In the genomic region with DNA sequence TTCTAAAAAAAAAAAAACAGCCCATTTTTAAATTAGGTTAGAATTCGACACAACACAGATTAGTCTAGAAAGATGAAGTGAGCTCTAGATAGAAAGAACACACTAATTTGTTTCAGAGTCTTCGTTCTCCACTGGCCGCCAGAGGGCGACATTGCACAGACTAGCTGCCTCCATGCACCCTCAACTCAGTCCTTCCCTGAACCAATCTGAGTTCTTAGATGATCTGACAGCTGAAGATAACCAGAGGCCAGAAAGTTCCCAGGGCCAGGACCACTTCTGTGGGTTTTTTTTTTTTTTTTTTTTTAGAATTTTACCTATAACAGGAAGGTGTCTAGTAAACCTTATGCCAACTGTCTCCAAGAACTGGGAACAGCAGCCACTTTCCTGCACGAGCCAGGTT, we compare ENCODE assay signal across 7 mouse cellular contexts.
DNase-seq lines count a peak whose midpoint lies in the region; ATAC-seq and TF ChIP-seq lines count a peak whose summit lies in the region.
"Not testable (repeated sequence)": the region's sequence is repeated elsewhere in the genome, so short reads cannot be mapped to it uniquely, and the experiment has no call there.

No protein-coding gene starts in this region.

- 29% methylated on average over 5 of the region's 5 CpGs for WGBS in hindbrain, postnatal 0 days
- WGBS in lung, postnatal 0 days = 31% methylated on average over 5 of the region's 5 CpGs

- not testable (repeated sequence) for H3K27me3 ChIP-seq in hindbrain, postnatal 0 days (ENCODE audit: insufficient read depth, low read length); lung, postnatal 0 days (replicated peaks; ENCODE audit: insufficient read depth, low read length)

- peak; percentile 56 for ATAC-seq in activated CD4-positive, CD25-positive, alpha-beta regulatory T cell, adult 4 months
- ATAC-seq in hindbrain, postnatal 0 days; lung, postnatal 0 days: not testable (repeated sequence)

- not testable (repeated sequence) for H3K4me1 ChIP-seq in hindbrain, postnatal 0 days (ENCODE audit: insufficient read depth, low read length); lung, postnatal 0 days (ENCODE audit: insufficient read depth, low read depth, low read length)

- not testable (repeated sequence) for TF ChIP-seq EP300 in lung, postnatal 0 days (IDR thresholded peaks at IDR 0.05)

- not testable (repeated sequence) for H3K9ac ChIP-seq in hindbrain, postnatal 0 days (replicated peaks; ENCODE audit: low read length); lung, postnatal 0 days (replicated peaks; ENCODE audit: low read depth)

- DNase-seq in embryo, embryonic 10 days (ENCODE audit: low spot score) = peak; percentile 28
- not testable (repeated sequence) for DNase-seq in gastrocnemius, adult 2 months; hindbrain, postnatal 0 days (ENCODE audit: low spot score); layer of hippocampus, adult 2 months (ENCODE audit: low spot score in 2 of 2)
- DNase-seq in lung, postnatal 0 days (ENCODE audit: low spot score) = peak; percentile 5
- peak; percentile 37 for DNase-seq in retina, postnatal 1 day

- TF ChIP-seq CTCF in gastrocnemius, adult 2 months (IDR thresholded peaks at IDR 0.05) = peak; percentile 14; the same call in 1 of the 2 replicates
- peak; percentile 49 for TF ChIP-seq CTCF in hindbrain, postnatal 0 days (IDR thresholded peaks at IDR 0.05; ENCODE audit: low read depth)
- TF ChIP-seq CTCF in layer of hippocampus, adult 2 months (conservative IDR thresholded peaks at IDR 0.05) = peak; percentile 58
- TF ChIP-seq CTCF in lung, postnatal 0 days (IDR thresholded peaks at IDR 0.05) = peak; percentile 34; the same call in 1 of the 2 replicates

- not testable (repeated sequence) for H3K36me3 ChIP-seq in hindbrain, postnatal 0 days (ENCODE audit: insufficient read depth, low read length); lung, postnatal 0 days (ENCODE audit: insufficient read depth, low read length)

- intact Hi-C loops in gastrocnemius, adult 2 months (cut with DNase I) = not testable (repeated sequence)

- H3K27ac ChIP-seq in gastrocnemius, adult 2 months; hindbrain, postnatal 0 days; layer of hippocampus, adult 2 months; lung, postnatal 0 days (ENCODE audit: low read length): not testable (repeated sequence)

- H3K9me3 ChIP-seq in hindbrain, postnatal 0 days (ENCODE audit: low read length); lung, postnatal 0 days (ENCODE audit: low read length): not testable (repeated sequence)

- not testable (repeated sequence) for H3K4me3 ChIP-seq in gastrocnemius, adult 2 months; hindbrain, postnatal 0 days (ENCODE audit: low read length); layer of hippocampus, adult 2 months; lung, postnatal 0 days (ENCODE audit: low read depth, low read length)

- H3K4me2 ChIP-seq in hindbrain, postnatal 0 days (ENCODE audit: low read depth, low read length); lung, postnatal 0 days (replicated peaks; ENCODE audit: low read depth, low read length): not testable (repeated sequence)
